Mouse (Mus musculus) G1E (cell line): ENCODE measurements around the gene Gbp5.

Experiments used
- CTCF ChIP-seq: IDR thresholded peaks from 2 replicates; pipeline ENCODE4 v1.5.1; 2012; ENCODE audit warnings: low read depth, low read length, inconsistent platforms, mixed read lengths
- GATA1 ChIP-seq: IDR thresholded peaks from 2 replicates; pipeline ENCODE4 v1.6.1; 2012; ENCODE audit warnings: borderline replicate concordance, low read length, inconsistent platforms, mixed read lengths
- TAL1 ChIP-seq: conservative IDR thresholded peaks from 2 replicates; pipeline ENCODE4 v1.6.1; 2012; ENCODE audit warnings: low read depth, low read length, inconsistent platforms, mixed read lengths

DNA sequence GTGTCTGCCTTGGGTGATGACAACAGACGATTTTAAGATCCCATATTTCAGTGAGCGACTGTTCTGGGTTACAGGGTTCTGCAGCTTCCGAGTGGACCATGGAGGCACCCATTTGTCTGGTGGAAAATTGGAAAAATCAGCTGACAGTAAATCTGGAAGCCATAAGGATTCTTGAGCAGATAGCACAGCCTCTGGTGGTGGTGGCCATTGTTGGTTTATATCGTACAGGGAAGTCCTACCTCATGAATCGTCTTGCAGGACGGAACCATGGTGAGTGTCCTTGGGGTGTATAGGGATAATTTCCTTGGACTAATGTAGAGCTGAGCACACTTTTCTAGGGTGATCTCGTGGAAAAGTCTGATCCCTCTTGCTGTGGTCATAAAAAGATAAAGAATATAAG is 67.9 kb downstream of the Gbp5 start:
- TF ChIP-seq CTCF: no peak
- no peak for TF ChIP-seq TAL1
- no peak for TF ChIP-seq GATA1
